8 mouse cellular contexts compared by ENCODE assay signal in the genomic region with DNA sequence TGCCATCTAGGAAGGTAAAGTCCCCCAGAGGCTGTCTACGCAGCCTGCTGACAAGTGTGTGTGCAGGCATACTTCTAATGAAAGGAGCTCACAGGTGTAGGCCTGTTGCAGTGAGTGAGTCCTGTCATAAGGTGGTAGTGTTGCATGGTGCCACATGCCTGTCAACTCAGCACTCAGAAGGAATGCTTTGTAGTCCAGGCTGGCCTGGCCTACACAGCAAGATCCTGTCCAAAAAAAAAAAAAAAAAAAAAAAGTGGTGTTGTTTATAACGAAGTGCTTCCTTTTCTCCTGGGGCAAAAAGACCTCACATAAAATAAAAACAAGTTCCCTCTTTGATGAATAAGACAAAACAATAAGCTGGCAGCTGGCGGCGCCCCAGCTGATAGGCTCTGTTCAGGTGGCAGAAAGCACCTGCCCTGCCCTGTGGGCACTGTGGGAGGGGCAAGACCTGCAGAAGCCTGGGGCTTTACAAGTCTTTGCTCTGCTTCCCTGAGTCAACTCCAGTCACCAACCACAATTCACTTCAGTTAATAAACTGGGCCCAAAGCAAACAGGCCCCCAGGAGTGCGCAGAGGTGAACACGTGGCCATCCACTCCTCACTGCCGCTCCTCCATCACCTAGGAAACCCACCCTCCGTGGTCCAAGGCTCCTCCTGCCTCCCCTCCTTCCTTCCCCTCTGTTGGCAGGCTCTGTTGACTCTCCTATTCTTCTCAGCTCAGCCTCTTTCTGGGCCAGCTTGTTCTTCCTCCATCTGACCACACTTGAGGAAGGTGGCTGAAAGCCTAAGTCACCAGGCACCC. TPM values are rescaled to one million over a fixed set of nuclear protein-coding genes. Genes with fewer than 3 reads are reported as not detected.
DNase-seq lines count a peak whose midpoint lies in the region; ATAC-seq and TF ChIP-seq lines count a peak whose summit lies in the region.

No protein-coding gene starts in this region.

- TF ChIP-seq CTCF in CH12.LX (conservative IDR thresholded peaks at IDR 0.05 in 1 of 2, IDR thresholded peaks at IDR 0.05 in 1 of 2; ENCODE audit: low read depth in 2 of 2, low read length in 2 of 2), result peak in 1 of 2 experiments; percentile 46; a peak in 2 of 4 replicates
- peak; percentile 62; the same call in 1 of the 2 replicates for TF ChIP-seq CTCF in embryonic fibroblast, embryonic 13.5 days (IDR thresholded peaks at IDR 0.05; ENCODE audit: borderline replicate concordance, insufficient read depth, low read length)

- WGBS in hindbrain, embryonic 12.5 days, result 42% methylated on average over 8 of the region's 8 CpGs
- WGBS in hindbrain, embryonic 10.5 days, result 46% methylated on average over 8 of the region's 8 CpGs

- H3K4me2 ChIP-seq in hindbrain, embryonic 12.5 days (replicated peaks), result no peak overlapping the region
- H3K4me2 ChIP-seq in CH12.LX (ENCODE audit: insufficient read depth, low read depth, poor library complexity, severe bottlenecking), result no peak overlapping the region

- no peak for TF ChIP-seq POLR2A in CH12.LX (IDR thresholded peaks at IDR 0.05; ENCODE audit: low read depth, low read length)
- no peak for TF ChIP-seq POLR2A in embryonic fibroblast, embryonic 13.5 days (IDR thresholded peaks at IDR 0.05; ENCODE audit: low read depth, low read length)

- in situ Hi-C loops in CH12.LX (cut with MboI; ENCODE audit: low pct_ligation_motif_present, low pct_unique_long_range_greater_than_20kb, low sequenced_read_pairs), result no loop called here

- intact Hi-C loops in gastrocnemius, postnatal 14 days (cut with DNase I; ENCODE audit: low total_unique reads), result no loop called here

- no peaks in the 10 kb centered on the region for H3K9me3 ChIP-seq in hindbrain, embryonic 12.5 days (replicated peaks)
- no peaks in the 10 kb centered on the region for H3K9me3 ChIP-seq in hindbrain, embryonic 10.5 days
- no peaks in the 10 kb centered on the region for H3K9me3 ChIP-seq in CH12.LX (replicated peaks; ENCODE audit: low read length)

- no peak for TF ChIP-seq EP300 in CH12.LX (IDR thresholded peaks at IDR 0.05; ENCODE audit: low read length)

- H3K4me1 ChIP-seq in hindbrain, embryonic 12.5 days, result peaks cover 7% of the 10 kb centered on the region
- H3K4me1 ChIP-seq in hindbrain, embryonic 10.5 days (replicated peaks), result peaks cover 10% of the 10 kb centered on the region
- H3K4me1 ChIP-seq in CH12.LX (ENCODE audit: control insufficient read depth in 1 of 2, insufficient read depth in 2 of 2), result peaks cover 0 to 11% of the 10 kb centered on the region in 2 experiments; a peak in 2 of 4 replicates
- H3K4me1 ChIP-seq in embryonic fibroblast, embryonic 13.5 days (ENCODE audit: control insufficient read depth, insufficient read depth, low read length), result no peaks in the 10 kb centered on the region

- peak; percentile 43 for TF ChIP-seq RAD21 in CH12.LX (IDR thresholded peaks at IDR 0.05; ENCODE audit: low read depth, low read length)

- no peaks in the 10 kb centered on the region for H3K79me2 ChIP-seq in CH12.LX (replicated peaks; ENCODE audit: control insufficient read depth, extremely low read depth, insufficient read depth, poor library complexity, severe bottlenecking)

- H3K4me3 ChIP-seq in hindbrain, embryonic 12.5 days, result no peak overlapping the region
- H3K4me3 ChIP-seq in hindbrain, embryonic 10.5 days, result no peak overlapping the region
- H3K4me3 ChIP-seq in CH12.LX (replicated peaks in 1 of 3; ENCODE audit: low read depth in 2 of 3, low read length in 2 of 3, poor library complexity in 1 of 3), result no peak overlapping the region
- H3K4me3 ChIP-seq in embryonic fibroblast, embryonic 13.5 days (ENCODE audit: insufficient read depth, low read length), result no peak overlapping the region

- no peak overlapping the region for H3K9ac ChIP-seq in hindbrain, embryonic 12.5 days
- H3K9ac ChIP-seq in CH12.LX (ENCODE audit: insufficient read depth, low read depth), result no peak overlapping the region

- 0 out of 2 replicates have a peak, but pooled peaks have one; percentile 38 for ATAC-seq in hindbrain, embryonic 12.5 days (ENCODE audit: low FRiP score)

- DNase-seq in hindbrain, embryonic 10.5 days (ENCODE audit: low spot score), result no peak
- DNase-seq in CH12.LX (ENCODE audit: extremely low read depth), result peak; percentile 10
- peak; percentile 62 for DNase-seq in kidney, adult 9 months
- peak; percentile 57 for DNase-seq in lung, postnatal 14 days
- DNase-seq in thymus, postnatal 0 days (ENCODE audit: low spot score), result peak; percentile 75
- no peak for DNase-seq in gastrocnemius, postnatal 14 days

- dilution Hi-C loops in CH12.LX (cut with MboI; ENCODE audit: extremely low pct_ligation_motif_present, extremely low pct_unique_long_range_greater_than_20kb, low sequenced_read_pairs), result no loop called here

- no peak overlapping the region for H3K27ac ChIP-seq in hindbrain, embryonic 12.5 days
- no peak overlapping the region for H3K27ac ChIP-seq in hindbrain, embryonic 10.5 days
- no peak overlapping the region for H3K27ac ChIP-seq in CH12.LX (ENCODE audit: insufficient read depth, low read depth)
- H3K27ac ChIP-seq in embryonic fibroblast, embryonic 13.5 days (ENCODE audit: insufficient read depth, low read length), result no peak overlapping the region

- H3K36me3 ChIP-seq in hindbrain, embryonic 12.5 days, result no peaks in the 10 kb centered on the region
- no peaks in the 10 kb centered on the region for H3K36me3 ChIP-seq in hindbrain, embryonic 10.5 days
- H3K36me3 ChIP-seq in CH12.LX (replicated peaks in 1 of 2; ENCODE audit: control insufficient read depth in 1 of 2, insufficient read depth in 1 of 2, low read length in 1 of 2), result no peaks in the 10 kb centered on the region

- H3K27me3 ChIP-seq in hindbrain, embryonic 12.5 days, result no peaks in the 10 kb centered on the region; the same call in 1 of the 2 replicates
- H3K27me3 ChIP-seq in hindbrain, embryonic 10.5 days (ENCODE audit: insufficient read depth, poor library complexity, severe bottlenecking), result peaks cover 18% of the 10 kb centered on the region
- H3K27me3 ChIP-seq in CH12.LX (replicated peaks), result peaks cover 16% of the 10 kb centered on the region

TF ChIP-seq in CH12.LX, 34 proteins besides CTCF, POLR2A, EP300 and RAD21:
- no peak for TF ChIP-seq UBTF (IDR thresholded peaks at IDR 0.05; ENCODE audit: low read depth, low read length)
- TF ChIP-seq SMC3 (IDR thresholded peaks at IDR 0.05; ENCODE audit: low read depth, low read length), result 0 out of 2 replicates have a peak, but pooled peaks have one; percentile 15
- TF ChIP-seq USF1 (IDR thresholded peaks at IDR 0.05; ENCODE audit: low read depth, low read length), result no peak
- no peak for TF ChIP-seq GABPA (IDR thresholded peaks at IDR 0.05; ENCODE audit: insufficient replicate concordance, low read depth, low read length)
- TF ChIP-seq SIN3A (IDR thresholded peaks at IDR 0.05; ENCODE audit: low read length), result no peak
- no peak for TF ChIP-seq USF2 (conservative IDR thresholded peaks at IDR 0.05; ENCODE audit: low read depth, low read length)

RNA-seq across cellular contexts. Expression of a gene that starts 12.5 kb away (rescaled TPM):
- 1.6 and 2.3 TPM in 2 replicates for polyA plus RNA-seq in hindbrain, embryonic 12.5 days (2016; fragmentation: Nextera tagmentation; extraction: Ambion mirVana)
- 0.77 and 1.2 TPM in 2 replicates for polyA plus RNA-seq in hindbrain, embryonic 10.5 days (2016; fragmentation: Nextera tagmentation; extraction: Ambion mirVana)
- total RNA-seq in CH12.LX (2012; rRNA removed) (not detected in 2 replicates), CH12.LX (2014; rRNA removed) (not detected in 2 replicates)
- not detected in 2 replicates for polyA plus RNA-seq in CH12.LX (2012; ENCODE audit: insufficient read length, low read depth)
- polyA plus RNA-seq in embryonic fibroblast, embryonic 13.5 days (2011; ENCODE audit: insufficient read length, low read depth, missing spikeins), result 76.3 and 150 TPM in 2 replicates
- polyA plus RNA-seq in thymus, postnatal 0 days (2015; fragmentation: Nextera tagmentation; extraction: Ambion mirVana), result 0.51 and 0.85 TPM in 2 replicates
- 100 to 1,000 TPM in 1 of 2 experiments, 10 to 100 TPM in 1; 86.4 to 106 TPM for total RNA-seq in gastrocnemius, postnatal 14 days (2021)

RNA-seq across cellular contexts. Expression of a gene that starts 54.3 kb away (rescaled TPM):
- 25.3 and 30.2 TPM in 2 replicates for polyA plus RNA-seq in hindbrain, embryonic 12.5 days (2016; fragmentation: Nextera tagmentation; extraction: Ambion mirVana)
- polyA plus RNA-seq in hindbrain, embryonic 10.5 days (2016; fragmentation: Nextera tagmentation; extraction: Ambion mirVana), result 7.3 and 9.0 TPM in 2 replicates
- total RNA-seq in CH12.LX (2012; rRNA removed), result 0.38 and 0.59 TPM in 2 replicates
- total RNA-seq in CH12.LX (2014; rRNA removed), result 0.55 and 0.62 TPM in 2 replicates
- polyA plus RNA-seq in CH12.LX (2012; ENCODE audit: insufficient read length, low read depth), result 0.48 and 0.54 TPM in 2 replicates
- polyA plus RNA-seq in embryonic fibroblast, embryonic 13.5 days (2011; ENCODE audit: insufficient read length, low read depth, missing spikeins), result 130 and 148 TPM in 2 replicates
- polyA plus RNA-seq in thymus, postnatal 0 days (2015; fragmentation: Nextera tagmentation; extraction: Ambion mirVana), result 2.6 and 3.0 TPM in 2 replicates
- 1 to 10 TPM; 5.1 to 6.8 TPM for total RNA-seq in gastrocnemius, postnatal 14 days (2021)

Comparison
In these comparisons a context has a peak if more than half of its experiments do, and no peak if none do; other contexts are left out.
1. DNase-seq: peak in CH12.LX (single experiment), kidney, adult 9 months (single experiment), lung, postnatal 14 days (single experiment) and thymus, postnatal 0 days (single experiment); none in hindbrain, embryonic 10.5 days (single experiment) and gastrocnemius, postnatal 14 days (single experiment).
2. RNA of a gene that starts 12.5 kb away (polyA plus RNA-seq): 76.3 to 150 TPM in embryonic fibroblast, embryonic 13.5 days; 1.6 to 2.3 TPM in hindbrain, embryonic 12.5 days, 0.77 to 1.2 TPM in hindbrain, embryonic 10.5 days, 0.51 to 0.85 TPM in thymus, postnatal 0 days and not detected in CH12.LX; every median in the first group is over 10 times any median in the second.